Mouse (Mus musculus): ENCODE measurements at regions not wholly inside any gene's neighbourhood (a gene's known extent, or its start where the extent isn't known, plus 50 kb on each side); places are given as distances from the start of the nearest gene placed in this dataset.
"Not testable (repeated sequence)": the region's sequence is repeated elsewhere in the genome, so short reads cannot be mapped to it uniquely, and the experiment has no call there.

DNA sequence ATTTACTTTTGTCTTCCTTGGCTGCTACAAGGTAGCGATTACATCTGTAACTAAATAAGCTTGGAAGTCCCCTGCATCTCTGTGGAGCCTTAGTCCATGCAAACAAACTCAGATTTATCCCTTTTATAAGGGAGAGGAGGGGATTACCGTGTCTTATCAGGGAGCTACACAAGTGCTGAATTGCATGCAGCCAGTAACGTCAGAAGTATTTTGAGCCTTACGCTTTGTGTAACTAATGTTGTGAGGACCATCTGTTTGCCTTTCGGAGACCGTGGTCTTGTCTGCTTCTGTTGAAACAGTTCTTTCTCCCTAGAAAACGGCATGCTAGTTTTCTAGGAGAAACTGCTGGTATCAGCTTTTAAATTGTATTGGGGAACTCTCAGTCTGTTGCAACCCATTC, 58.0 kb upstream of the Dmrta1 start:
- DNase-seq (ENCODE audit: low read depth): no peak

DNA sequence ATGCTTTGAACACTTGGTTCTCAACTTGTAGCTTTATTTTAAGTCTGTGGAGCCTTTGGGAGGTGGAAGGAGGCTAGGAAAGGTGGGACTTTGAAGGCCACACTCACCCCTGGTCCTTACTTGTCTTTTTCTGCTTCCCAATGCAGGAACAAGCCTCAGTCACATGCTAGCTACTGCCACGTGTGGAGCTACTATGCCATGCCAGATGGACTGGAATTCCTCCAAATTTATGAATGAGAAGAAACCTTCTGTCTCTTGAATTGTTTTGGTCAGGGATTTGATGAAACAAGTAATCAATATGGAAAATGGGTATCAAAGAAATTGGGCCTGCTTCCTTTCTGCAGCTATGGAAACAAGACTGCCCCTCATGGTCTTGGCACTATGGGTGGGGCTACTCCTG, 74.5 kb upstream of the Dmrta1 start:
- no peak for DNase-seq (ENCODE audit: low read depth)

DNA sequence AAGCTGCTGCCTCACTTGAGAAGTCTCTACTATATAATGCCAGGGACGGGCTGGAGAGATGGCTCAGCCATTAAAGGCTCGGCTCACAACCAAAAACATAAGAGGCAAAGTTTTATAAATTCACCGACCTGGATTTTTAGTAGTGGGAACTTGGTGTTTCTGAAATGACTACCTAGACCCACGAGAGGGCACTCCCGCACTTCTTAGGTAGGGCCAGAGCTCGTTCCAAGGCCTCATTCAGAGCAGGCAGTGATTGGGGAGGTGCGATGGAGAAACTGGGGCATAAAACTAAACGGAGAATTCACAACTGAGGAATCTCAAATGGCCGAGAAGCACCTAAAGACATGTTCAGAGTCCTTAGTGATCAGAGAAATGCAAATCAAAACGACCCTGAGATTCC, 103.7 kb upstream of the Dmrta1 start:
- DNase-seq (ENCODE audit: low read depth): peak; percentile 1

DNA sequence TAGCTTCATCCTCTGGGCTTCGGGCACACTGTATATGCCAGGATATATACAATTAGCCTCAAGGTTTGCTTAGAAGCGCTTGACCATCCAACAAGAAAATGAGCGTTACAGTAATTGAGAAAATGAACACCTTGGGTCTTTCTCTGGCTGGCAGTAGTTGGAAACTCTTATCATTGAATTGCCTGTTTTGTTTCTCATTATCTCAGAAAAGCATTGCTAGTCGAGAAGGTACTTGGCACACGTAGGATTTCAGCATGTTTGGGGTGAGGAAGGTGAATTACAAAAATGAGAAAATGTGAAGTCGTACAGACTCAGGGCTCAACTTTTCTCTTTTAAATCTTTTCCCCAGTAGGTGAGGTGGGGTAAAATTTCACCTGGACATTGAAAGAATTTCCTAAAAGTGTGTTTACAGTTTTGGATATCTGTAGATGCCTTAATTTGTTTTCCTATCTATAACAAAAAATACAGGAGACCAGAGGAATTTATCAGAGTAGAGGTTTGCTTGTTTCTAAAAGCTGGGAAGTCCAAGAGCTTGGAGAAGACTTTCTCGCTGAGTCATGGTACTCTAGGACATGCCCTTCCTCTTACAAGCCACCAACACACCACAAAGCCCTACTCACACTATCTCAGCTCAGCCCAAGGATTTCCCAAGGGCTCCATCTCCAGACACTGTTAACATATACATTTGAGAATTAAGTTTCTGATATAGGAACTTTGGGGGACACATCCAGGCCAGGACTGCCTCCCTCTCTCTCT, 124.3 kb upstream of the Dmrta1 start:
- DNase-seq (ENCODE audit: low read depth): no peak

DNA sequence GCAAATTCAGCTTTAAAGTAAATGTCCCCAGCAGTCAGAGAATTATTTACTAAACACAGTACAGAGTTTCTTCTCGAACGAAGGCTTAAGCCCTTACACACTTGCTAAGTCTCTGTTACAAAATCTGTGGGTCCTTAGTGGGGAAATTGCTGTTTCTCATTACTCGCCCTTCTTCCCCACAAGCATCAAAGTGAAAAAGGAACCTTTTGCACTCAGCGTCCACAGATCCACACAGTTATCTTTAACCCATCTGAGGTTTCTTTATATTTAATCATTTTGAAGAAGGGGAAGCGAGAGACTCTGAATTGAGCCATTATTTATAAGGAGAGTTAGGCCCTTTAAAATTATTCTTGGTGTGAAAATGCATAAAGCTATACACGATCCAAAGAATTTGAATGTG, 126.7 kb upstream of the Dmrta1 start:
- DNase-seq (ENCODE audit: low read depth): no peak

DNA sequence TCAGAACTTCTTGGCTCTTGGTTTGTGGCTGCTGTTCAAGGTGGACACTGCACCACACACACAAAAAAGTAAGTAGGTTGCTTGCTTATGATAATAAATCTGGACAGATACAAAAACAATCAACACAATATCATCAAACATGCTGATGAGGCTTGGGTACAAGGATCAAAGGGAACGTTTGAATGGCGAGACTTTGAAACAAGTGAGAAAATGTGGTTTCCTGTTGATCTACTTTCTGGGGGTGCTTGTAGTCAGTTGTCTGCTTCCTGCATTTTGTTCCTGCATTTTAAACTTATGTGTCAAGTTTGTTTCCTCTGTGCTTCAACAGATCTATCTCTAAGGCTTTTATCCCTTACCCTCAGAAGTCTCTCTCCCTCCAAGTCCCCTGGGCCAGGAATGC, 128.7 kb upstream of the Dmrta1 start:
- DNase-seq (ENCODE audit: low read depth): no peak

DNA sequence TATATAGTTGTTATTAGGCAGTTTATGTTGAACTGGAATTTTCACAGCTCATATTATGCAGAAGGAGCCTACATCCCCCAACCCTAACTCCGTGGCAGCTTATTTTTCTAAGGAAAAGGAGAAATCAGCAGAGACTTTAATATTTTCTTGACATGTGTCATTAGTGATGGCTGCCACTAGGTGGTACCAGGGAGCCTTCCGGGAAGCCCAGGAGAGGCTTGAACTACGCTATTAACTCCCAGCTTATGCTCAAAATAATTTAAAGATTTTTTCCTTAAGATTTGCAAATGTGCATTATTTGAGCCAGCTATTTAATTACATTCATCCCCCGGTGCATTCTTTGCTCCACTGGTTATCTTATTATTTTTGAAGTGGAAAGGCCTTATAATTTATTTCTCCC, 146.8 kb upstream of the Dmrta1 start:
- DNase-seq (ENCODE audit: low read depth): no peak

DNA sequence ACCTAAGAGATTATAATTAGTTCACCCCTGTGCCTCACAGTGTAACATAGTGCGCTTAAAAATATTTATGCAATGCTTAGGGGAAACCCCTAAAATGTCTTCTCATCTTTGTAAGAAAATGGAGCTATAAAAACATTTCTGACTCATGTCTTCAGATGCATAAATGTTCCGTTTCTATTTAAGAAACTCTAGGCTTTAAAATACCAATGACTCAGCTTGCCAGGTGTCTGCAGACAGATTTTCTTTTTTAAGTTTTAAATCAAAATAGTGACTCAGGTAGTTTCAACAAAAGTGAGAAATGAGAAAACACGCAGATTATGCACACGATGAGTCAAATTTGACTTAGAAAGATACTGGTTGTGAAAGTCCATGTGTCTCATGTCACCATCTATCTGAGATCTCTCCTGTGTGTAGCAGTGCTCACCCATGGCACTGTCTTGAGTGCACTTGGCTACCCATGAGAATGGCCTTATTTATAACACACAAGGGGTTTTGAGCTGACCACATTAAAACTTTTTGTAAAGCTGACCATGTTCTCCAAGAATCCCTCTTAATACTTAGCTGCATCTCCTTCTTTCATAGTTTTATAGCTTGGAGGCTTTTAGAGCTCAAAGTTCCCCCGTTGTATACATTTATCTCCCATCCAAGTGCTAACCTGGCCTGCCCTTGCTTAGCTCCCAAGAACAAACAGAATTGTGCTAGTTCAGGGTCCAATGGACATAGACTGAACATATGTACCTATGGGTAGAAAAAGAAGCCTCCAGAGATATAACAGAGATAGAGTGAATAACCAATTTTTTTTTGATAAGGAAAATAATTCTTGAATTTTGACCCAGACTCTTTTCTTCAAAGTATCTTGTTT, 149.0 kb upstream of the Dmrta1 start:
- no peak for DNase-seq (ENCODE audit: low read depth)

DNA sequence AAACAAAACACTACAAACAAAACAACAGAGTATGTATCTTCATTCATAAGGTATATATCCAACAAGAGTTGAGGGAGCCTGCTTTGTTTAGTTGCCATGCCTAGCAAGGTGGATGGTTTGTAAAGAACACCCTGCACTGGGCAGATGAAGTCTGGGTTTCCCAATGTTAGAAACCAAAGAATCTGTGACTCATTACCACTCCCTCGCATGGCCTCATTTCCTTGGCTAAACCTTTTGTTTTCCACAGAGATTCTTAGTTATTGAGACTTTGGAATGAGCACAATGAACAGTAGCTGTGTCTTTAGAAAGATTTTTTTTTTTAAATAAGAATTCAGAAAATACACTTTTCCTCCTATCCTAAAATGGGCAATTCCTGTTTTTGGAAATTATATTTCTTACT, 151.3 kb upstream of the Dmrta1 start:
- no peak for DNase-seq (ENCODE audit: low read depth)

DNA sequence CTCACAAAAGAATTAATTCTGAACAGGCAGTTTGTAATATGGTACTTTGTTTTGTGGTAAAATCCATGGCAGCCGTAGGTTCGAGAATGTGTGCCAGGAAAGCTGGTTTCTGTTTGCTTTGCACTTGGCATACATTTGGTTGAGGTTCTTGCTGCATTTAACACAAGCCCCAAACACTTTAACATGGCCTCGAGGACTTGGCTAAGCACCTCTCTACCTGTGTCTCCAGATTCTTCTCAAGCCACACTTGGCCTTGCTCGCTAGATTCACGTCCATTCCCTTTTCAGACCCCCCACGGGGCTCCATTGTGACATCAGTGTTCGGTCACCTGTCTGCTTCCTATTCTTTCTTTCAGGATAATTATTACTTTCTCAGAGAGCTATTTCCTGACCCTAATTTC, 151.9 kb upstream of the Dmrta1 start:
- no peak for DNase-seq (ENCODE audit: low read depth)

DNA sequence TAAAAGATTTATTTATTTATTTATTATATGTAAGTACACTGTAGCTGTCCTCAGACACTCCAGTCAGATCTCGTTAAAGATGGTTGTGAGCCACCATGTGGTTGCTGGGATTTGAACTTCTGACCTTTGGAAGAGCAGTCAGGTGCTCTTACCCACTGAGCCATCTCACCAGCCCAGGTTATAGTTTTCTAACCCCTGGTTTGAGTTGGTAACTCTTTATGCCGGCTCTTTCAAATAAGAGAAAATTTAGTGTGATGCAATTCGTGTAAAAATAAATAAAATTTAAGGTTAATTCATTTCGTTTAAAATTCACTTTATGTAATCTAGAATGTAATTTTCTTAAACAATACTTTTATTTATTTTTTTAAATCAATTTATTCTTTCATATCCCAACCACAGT, 153.7 kb upstream of the Dmrta1 start:
- not testable (repeated sequence) for DNase-seq (ENCODE audit: low read depth)

DNA sequence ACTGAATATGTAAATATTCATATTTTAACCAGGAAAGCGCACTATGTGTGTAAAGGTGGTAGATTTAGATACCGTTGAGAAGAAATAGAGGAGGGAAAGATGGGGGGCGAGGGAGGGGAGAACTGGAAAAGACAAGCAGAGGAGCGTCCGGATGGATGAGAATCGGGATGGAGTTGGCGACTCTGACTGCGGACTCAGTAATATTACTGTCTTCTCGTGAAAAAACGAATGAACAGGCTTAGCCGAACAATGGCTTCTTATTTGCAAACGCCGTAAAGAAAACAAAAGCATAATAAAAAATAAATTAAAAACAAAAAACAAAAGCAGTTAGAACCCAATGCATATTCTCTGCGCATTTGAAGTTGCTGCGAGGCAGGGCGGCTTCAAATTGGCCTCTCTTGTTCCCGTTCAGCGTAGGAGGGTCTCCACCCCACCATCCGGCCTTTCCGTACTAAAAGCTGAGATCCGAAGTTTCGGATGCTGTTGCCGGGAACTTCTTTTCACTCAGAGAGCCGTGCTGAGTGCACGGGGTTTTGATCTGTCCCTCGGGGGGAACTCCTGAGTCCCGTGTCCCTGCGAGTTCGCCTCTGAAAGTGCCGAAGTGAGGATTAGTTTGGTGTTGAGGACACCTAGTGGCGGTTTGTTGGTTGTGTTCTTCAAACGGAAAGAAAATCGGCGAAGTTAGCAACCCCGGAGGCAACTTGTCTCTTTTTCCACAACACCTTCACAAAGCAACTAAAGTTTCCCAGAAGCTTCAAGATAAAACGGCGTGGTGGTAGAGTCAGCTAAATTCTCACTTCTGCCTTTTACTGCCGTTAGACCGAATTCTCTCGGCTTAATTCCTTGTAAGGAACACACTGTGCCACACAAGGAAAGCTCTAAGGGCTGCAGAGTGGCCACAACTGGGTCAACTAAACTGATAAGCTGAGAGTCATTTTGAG, 154.7 kb upstream of the Dmrta1 start:
- DNase-seq (ENCODE audit: low read depth): no peak

DNA sequence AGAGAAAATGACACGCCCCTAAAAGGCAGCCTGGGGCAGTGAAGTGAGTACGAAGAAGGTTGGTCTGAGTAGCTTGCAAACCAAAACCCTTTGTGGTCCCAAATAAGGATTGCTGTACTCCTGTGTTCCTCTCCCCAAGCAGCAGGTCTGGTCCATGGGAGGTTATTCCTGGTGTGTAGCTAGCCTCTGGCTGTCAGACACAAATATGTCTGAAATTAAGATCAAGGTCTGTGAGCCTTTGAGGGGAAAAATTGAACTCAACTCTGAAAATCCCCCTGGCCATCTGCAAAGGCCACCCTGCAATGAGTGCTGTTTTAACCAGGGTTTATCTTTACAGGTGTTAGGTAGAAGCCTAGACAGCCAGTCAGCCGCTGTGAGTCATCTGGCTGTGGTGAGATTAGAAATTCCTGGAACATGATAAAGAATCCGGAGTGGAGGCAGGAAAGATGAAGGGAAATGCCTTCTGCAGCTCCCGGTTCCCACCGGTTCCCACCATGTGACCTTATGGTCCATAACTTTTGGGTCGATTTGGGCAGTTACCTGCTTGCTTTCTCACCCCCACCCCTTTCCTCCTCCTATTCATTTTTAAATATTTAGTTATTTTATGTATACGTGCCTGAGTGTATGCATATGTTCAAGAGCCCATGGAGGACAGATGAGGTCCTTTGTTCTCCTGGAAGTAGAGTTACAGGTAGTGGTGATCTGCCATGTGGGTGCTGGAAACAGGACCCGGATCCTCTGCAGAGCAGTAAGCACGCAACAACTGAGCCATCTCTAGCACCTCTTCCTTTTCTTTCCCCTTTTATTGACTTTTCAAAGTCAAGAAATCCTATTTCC, 155.6 kb upstream of the Dmrta1 start:
- DNase-seq (ENCODE audit: low read depth): no peak

DNA sequence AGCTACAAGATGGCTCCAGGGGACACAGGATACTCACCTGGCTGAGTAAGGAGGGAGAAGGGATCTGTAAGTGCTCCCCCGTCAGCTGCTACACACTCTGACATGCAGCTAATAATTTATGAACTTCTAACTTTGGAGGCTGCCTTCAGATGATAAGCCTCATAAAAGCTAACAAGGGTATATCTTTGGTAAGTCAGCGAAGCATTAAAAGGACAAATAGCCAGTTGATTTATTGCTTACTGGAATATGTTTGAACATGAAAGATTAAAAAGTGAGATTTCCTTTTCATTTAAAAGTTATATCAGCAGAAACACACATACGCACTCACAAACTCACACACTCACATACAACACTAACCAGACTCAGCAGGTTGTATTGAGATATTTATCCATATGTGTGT, 161.2 kb upstream of the Dmrta1 start:
- no peak for DNase-seq (ENCODE audit: low read depth)

DNA sequence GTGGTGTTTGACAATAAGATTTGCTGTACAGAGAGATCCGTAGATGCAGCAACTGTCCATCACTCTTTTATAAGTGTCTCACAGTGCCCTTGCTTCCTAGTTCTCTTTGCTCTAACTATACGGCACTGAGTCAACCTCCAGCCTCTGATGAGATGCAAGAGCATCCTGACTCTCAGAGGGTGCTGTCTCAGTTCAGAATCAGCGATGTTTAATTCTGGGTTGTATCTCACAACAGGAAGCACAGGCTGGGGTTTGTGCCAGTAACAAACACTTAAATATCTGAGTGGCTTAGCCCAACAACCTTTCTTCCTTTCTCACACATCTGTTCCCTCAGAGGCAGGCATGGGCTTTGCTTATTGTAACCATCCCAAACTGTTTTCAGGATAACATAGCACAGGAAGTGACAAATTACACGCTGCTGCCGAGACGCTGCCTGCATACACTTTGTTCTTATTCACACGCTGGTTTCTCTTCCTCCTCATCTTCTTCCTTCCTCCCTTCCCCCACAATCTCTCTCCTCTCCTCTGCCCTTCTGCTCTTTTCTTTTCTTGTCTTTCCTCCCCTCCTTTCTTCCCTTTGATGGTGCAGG, 163.3 kb upstream of the Dmrta1 start:
- DNase-seq (ENCODE audit: low read depth): no peak

DNA sequence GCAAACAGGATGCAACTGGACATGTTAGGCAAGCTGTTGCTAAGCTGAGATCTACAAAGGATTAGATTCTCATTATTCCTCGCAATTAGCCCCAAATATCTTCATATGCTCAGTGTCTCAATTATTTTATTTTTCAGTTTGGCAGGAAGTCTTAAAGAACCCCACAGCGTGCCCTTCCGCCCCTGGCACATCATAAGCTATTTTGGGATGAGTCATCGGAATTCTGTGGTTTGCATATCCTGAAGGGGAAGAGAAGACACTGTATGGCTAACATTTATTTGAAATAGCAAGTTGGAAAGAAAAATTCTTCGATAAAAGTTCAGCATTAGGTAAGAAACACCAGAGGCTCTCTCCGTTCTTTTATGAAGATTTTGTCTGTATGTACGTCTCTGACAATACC, 164.3 kb upstream of the Dmrta1 start:
- DNase-seq (ENCODE audit: low read depth): no peak

DNA sequence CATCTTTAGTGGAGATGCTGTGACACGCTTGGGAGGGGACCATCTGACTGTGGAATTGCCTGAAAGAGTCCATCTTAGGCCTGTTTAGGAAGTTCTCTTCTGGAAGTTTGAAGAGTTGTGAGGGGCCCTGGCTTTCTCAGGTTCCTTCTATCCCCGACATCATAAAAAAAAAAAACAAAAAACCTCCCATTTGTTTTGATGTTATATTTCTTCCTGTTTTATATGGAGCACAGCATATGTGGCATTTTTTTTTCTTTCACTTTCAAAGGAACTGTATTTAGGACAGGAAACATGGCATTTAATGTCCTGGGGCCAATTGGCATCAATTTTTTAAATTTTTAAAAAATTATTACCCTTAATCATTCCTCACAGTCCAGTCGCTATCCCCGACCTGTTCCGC, 168.6 kb upstream of the Dmrta1 start:
- DNase-seq (ENCODE audit: low read depth): no peak

DNA sequence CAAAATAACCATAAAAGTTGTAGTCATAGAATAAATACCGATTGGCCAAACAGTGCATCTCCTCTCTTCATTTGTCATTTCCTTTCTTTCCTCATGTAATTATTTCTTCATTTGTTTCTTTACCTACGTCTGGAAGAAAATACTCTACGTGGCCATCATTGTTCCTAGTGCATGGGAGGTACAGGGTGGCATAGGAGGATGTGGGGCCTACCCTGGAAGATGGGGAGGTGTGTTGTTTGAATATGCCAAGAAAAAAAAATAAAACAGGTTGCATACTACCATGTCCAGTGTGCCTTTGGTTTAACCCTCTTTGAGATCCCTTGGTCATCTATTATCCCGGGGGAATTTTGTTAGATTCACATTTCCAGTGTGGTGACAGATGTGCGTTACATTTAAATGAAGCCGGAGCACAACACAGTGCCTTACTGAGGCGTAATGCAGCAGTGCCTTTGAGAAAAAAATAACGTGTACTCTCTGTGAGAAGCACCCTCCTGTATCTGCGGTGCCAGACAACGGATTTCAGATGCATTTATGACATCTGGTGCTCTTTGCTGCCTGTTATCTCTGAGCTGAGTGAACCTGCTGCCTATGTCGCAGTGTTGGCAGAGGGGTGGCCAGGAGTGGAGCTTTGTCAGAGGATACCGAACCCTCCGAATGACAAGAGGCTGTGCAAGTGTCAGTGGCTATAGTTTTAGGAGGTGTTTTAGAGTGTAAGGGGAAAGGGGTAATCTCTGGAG, 169.4 kb upstream of the Dmrta1 start:
- no peak for DNase-seq (ENCODE audit: low read depth)

DNA sequence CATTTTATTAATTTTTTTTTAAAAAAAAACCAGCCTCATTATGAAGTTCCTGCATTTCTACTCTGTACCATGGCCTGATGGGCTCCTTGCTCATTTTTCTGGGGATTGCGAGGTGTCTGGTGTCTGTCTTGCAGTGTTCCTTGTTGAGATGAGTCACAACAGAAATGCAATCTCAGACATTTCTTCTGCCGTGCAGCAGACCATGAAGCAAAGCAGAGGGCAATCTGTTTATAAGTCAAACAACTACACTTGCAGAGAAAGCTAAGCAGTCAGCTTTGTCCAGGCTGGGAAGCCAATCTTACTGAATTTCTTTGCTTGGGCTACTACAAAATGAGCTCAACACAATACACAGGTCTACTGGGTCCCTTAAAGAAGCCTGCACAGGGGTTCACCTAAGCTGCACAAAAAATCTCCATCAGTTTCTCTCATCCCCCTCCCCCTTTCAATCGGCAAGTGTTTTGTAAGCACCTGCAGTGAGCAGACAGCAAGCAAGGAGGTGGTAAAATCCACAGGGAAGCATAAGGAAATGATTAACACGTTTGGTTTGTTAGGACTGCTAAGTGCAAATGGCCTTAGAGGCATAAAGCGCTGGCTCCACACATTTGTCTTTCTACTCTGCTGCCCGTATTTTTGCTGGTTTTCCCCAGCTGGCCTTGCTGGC, 171.0 kb upstream of the Dmrta1 start:
- DNase-seq (ENCODE audit: low read depth): no peak

DNA sequence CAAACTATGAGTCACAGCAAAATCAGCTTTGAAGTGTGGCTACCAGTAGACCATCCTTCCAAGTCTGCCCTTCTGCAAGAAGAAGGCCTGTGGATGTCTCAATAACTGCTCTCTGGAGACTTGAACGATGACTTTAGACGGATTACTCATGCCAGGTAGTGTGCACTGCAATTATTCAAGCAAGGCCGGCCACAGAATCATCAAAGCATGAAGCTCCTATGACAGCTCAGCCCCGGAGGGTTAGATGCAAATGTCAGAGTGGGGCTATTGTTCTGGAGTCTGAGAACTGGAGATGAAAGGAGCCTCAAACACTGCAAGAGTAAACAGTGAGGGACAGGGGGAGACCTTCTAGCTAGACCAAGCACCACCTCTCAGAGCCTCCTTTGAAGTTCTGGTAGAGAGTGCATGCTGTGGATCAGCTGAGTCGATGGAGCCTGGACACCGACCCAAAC, 173.8 kb upstream of the Dmrta1 start:
- DNase-seq (ENCODE audit: low read depth): no peak

Measured in gonadal fat pad, adult 2 months (tissue).